Mouse (Mus musculus): ENCODE results near the gene Sae1. TPM values are rescaled to one million over a fixed set of nuclear protein-coding genes. Genes with fewer than 3 reads are reported as not detected.
"Not testable (repeated sequence)": the region's sequence is repeated elsewhere in the genome, so short reads cannot be mapped to it uniquely, and the experiment has no call there.

Sae1 gene
- total RNA-seq, 2 experiments from 2014 or later: 95.9 to 105 TPM

DNA sequence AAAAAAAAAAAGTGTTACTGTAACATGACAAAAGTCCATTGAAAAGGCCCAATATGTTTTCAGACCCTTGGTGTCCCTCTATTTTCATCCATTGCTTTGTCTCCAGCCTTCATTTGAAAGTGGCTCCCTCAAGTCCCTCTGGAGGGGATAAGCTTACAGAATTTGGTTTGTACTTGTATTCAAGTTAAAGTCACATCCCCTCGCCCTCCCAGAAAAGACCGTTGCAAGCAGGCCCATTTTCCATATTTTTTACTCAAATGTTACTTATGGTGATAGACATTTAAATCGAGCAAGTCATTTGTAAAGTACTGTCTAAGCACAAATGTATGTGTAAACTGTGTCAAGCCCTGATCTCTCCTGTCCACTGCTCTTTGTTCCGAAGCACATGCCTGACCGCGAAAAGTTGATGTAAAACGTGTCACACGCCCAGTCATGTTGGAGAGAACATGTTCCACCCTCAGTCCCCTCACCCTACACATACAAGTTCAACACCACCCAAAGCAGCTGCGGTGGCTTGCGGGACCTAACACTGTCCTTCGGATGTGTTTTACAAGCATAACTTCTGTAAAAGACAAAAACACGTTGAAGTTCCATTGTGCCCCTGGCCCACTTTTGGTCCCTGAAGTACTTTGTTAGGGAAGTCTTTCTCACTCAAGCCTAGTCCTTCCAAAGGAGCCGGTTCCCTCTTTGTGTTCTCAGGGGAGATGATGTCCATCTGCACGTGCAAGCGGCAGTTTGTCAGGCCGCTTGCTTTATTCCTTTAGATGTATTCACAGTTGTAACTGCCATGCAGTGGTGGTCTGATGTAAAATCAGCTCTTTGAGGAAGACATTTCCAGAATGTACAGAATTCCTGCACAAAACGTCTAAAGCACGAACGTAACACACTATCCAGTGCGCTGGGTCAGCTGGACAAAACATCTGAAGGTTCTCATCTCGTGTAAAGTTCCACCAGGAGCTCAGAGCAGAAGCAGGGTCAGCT is 15.7 kb upstream of the Sae1 start:
- peak in 1 of 2 experiments; percentile 23 for DNase-seq (ENCODE audit: low spot score in 2 of 2)

DNA sequence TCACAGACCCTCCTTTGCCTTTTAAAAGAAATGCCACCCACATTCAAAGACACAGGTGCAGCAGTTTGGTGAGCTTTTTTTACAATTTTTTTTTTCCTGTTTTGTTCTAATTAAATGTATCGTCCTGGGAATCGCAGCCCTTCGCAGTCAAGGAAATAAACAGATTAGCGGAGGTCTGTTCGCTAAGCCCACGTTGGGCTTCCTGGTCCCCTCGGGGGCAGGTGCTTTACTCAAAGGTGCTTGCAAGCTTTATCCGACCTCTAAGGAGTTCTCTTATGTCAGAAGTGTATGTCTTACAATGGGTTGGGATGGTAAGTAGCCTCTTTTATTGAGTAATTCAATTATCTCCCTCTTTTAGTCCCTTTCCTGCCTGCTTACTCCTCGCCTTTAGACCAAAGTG is 14.8 kb upstream of the Sae1 start:
- DNase-seq (ENCODE audit: low spot score in 2 of 2): no peak

DNA sequence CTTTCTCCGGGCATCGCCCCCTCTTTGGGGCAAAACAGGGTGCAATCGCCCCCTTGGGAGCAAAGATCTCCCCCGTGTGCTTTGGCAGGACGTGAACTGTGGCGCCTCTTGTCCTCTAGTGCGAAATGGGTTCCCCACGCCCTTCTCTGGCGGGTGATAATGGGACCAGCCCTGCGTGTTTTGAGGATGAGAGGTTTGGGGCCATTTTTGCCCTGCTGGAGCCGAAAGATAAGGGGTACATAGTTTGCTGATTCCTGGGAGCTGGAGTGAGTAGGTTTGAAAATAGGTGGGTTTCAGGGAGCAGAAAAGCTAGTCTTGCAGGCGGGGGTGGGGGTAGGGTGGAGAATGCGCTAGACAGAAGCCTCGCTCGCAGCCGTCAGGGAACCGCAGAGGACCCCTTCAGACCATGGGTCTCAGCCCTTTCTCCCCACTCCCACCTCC is 14.4 kb upstream of the Sae1 start:
- peak; percentile 40 to 47 for DNase-seq (ENCODE audit: low spot score in 2 of 2)

DNA sequence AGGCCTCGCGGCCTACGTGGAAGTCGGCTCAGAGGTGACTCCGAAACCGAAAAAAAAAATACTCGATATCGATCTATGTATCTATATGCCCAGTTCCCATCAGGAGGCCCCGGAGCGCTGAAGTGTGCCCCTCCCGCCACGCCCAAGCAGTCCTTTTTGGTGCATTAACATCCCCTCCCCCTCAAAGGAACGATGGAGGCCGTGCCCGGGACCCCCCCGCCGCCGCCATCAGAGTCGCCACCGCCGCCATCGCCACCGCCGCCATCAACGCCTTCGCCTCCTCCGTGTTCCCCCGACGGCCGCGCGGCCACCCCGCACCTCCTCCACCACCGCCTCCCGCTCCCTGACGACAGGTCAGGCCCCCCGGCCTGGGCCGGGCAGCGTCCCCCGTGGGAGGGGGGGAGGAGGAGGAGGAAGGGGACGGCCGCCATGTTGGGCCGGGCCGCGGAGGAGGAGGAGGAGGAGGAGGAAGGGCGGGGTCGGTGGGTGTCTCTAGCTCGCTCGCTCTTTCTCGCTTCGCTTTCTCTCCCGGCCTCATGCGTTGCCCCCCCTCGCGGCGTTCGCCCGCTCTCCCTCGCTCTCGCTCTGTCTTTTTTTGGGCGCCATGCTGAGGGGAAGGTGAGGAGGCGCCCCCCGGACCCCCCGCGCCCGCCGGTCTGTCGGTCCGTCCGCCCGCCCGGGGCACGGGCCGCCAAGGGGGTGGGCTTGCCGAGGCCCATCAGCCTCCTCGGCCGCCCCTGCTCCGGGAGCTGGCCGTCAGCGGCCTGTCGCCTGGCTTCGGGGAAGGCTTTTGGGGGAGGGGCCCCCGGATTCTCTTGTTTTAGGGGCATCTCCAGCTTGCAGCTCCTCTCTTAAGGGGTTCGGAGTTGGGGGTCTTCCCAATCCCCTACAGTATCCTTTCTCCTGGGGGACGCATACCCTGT is 13.3 kb upstream of the Sae1 start, which contains the start of gene Zc3h4:
TSS of gene Zc3h4 (plus strand) at position 222 of the 923 bp plus-strand sequence.
- DNase-seq (ENCODE audit: low spot score in 2 of 2): peak; percentile 89 to 90

DNA sequence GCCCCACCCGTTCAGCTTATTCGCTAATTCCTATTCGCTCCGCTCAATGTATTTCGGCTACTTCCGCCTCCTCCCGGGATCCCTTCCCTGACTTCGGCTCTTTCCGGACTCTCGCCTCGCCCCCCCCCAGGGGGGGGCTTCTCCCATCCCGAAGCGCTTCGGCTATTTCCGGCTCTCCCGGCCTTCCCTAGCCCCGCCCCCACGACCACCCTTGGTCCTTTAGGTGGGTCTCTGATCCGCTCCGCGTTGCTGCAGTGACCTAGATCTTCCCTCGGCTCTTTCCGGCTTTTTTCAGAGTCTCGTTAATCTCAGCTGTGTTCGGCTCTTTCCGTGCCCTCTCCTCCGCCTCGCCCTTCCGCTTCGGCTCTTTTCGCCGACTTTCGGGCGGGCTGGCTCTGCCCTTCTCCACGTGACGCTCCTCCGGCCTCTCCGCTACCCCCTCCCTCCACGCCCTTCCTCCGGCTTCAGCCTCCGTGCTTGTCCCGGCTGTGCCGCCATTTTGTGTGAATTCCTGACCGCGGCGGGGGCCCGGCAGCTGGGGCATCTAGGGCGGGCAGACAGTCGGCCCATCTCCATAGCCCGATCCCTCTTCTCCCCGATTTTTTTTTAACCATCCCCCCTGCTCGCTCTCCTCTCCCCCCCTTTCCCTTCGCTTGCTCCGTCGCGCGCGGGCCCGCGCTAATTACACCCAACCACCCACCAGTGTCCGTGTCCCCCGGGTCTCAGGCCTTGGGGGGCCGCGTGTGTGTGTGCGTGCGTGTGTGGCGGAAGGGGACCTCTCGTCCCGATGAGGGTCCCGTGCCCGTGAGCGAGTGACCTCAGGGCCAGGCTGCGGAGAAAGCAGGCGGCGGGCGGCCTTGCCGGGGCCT is 12.4 kb upstream of the Sae1 start:
- DNase-seq (ENCODE audit: low spot score in 2 of 2): peak; percentile 99

DNA sequence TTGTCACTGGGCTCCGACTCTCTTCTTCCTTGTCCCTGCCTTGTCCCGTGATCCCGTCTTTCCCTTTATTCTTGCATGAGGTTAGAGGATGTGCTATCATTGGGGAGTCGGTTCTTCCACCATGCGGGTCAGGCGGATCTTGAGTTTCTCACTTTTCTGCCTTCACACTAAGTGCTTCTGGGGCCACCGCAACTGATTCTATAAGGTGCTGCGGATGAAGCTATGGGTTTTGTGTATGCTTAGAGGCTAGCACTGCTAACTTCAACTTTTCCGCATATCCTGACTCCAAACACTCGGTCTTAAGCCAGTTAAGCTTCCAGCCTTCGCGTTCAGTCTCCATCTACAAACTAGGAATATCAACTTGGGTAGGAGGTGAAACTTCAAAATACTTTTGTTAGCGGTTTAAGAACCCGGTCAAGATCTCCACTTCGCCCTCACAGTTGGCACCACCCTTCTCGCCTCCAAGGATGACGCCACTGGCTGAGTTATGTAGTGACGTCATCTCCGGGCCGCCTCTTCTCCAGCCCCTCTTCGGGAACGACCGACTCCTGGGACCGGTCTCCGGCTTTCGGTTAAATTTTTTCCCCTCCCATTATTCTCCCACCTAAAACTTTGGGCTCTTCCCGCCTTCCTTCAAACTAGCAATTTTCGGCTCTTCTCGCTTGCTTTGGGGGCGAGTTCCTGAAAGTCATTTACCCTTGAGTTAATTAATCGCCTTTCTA is 11.7 kb upstream of the Sae1 start:
- peak in 1 of 2 experiments; percentile 93 for DNase-seq (ENCODE audit: low spot score in 2 of 2)

DNA sequence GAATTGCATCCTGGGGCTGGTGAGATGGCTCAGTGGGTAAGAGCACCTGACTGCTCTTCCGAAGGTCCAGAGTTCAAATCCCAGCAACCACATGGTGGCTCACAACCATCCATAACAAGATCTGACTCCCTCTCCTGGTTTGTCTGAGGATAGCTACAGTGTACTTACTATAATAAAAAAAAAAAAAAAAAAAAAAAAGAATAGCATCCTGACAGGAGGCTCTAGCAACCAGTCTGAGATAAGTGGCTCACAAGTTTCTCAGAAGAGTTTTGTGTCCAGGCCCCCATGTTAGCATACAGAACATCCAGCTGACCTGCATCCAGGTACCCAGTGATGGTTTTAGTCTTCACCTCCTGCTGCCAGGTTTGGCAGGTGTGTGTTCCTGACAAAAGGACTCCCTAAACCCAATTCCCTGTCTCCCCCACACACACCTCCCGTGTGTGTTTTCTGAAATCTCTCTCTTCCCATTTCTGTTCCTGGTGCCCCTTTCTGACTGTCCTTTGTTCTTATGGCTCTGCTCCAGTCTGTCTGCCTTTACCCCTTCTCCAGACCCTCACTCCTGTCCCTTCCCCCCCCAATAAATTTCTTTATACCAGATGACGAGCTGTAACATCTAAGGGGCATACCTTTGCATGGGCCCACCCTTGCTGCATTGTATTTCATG is 10.9 kb upstream of the Sae1 start:
- no peak for DNase-seq (ENCODE audit: low spot score in 2 of 2)

DNA sequence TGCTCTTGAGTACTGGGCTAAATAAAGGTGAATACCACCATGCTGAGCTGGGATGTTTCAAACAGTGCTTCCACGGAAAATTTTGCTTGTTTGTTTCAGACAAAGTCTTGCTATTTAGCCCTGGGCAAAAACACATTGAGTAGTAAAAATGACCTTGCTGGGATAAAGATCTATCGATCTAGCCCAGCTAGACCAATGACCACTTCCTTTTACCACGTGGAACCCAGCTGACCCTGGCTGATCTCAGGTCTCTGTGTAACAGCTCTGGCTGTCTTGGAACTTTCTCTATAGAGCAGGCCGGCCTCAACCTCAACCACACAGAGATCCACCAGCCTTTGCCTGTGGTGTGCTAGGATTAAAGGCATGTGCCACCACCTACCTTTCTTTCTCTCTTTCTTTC is 9.9 kb upstream of the Sae1 start:
- DNase-seq (ENCODE audit: low spot score in 2 of 2): no peak

DNA sequence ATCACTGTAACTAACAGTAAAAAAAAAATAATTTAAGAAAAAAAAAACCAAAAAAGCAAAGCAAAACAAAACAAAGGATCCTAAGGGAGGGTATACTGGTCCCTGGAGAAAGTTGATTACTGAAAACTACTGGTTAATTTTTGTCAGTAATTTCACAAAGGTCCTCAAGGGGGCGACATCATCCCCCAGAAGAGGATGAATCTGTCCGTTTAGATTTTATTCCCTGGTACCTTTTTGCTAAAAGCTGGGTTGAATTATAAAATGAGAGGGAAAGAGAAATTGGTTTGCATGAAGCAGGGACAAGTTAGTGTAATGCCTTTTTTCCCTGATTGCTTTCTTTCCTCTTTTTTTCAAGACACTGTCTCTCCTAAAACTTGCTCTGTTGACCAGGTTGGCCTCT is 8.3 kb upstream of the Sae1 start:
- peak in 1 of 2 experiments; percentile 70 for DNase-seq (ENCODE audit: low spot score in 2 of 2)

DNA sequence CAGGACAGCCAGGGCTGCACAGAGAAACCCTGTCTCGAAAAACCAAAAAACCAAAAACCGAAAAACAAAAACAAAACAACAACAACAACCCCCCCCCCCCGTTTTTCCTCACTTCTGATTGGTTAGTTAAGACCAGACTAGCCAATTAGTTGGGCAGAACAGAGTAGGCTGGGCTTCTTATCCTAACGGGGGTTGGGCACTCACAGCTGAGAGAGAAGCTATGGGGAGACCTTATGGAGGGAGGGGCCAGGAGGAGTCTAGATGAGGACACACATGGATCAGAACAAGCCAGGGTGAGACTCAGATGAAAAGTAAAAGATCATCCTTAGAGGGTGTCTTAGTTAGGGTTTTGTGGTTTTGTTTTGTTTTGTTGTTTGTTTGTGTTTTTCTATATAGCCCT is 5.3 kb upstream of the Sae1 start:
- no peak for DNase-seq (ENCODE audit: low spot score in 2 of 2)

DNA sequence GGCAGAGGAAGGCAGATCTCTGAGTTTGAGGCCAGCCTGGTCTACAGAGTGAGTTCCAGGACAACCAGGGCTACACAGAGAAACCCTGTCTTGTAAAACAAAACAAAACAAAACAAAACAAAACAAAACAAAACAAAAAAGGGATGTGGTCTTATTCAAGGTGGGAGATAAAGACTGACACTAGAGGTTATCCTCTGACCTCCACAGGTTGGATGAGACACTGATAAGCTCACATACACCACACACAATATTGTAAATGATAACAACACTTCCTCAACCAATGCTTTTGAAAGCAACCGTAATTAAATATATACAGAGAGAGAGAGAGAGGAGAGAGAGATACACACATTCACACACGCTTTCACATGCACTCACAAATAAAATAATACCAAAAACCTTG is 2.3 kb upstream of the Sae1 start:
- not testable (repeated sequence) for DNase-seq (ENCODE audit: low spot score in 2 of 2)

DNA sequence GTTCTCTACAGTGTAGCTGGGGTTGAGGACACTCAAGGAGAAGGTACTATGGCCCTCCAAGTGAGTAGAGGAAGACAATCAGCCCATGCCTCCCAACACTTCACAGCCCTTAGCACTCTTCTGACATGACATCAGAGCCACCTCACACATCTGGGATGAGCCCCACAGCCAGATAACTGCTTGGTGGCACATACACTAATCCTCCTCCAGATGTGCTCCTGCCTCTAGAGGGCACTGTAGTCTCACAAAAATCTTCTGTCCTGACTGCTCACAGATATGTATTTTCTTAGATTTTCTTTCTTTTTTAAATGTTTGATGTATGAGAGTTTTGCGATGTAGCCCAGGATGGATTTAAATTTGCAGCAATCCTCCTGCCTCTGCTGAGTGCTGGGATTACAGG is 11.1 kb downstream of the Sae1 start:
- DNase-seq (ENCODE audit: low spot score in 2 of 2): no peak

DNA sequence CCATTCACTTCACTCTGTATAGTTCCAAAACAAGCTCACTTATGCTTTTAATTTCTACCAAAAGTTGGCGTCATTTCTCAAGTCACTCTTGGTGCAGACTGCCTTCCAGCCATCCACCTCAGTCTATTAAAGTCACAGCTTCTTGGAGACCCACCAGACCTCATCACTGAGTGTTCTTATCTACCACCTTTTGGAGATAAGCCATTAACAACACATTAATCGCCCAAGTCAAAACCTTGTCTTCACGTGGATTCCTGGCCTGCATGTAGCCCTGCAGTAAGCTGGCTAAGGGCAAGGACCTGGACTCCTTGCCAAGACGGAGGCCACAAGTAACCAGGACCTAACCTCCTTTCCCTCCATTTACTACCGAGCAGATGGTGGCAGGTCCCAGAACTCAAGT is 12.6 kb downstream of the Sae1 start:
- no peak for DNase-seq (ENCODE audit: low spot score in 2 of 2)

DNA sequence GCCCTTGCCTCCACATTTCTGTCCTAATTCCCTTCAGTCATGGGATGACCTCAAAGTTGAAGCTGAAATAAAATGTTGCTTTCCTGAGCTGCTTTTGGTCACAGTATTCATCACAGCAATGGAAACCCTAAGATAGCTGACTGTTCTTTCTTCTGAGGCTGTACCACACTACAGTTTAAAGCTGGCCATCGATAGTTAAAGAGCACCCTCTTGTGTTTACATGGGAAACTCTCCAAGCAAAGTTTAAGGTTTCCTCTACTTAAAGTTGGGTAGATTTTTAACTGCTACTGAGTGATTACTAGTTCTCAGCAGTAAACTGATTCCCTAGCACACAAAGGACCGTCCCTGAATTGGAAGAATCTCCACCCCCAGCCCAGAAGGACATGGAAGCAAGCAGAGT is 13.9 kb downstream of the Sae1 start:
- DNase-seq (ENCODE audit: low spot score in 2 of 2): no peak

DNA sequence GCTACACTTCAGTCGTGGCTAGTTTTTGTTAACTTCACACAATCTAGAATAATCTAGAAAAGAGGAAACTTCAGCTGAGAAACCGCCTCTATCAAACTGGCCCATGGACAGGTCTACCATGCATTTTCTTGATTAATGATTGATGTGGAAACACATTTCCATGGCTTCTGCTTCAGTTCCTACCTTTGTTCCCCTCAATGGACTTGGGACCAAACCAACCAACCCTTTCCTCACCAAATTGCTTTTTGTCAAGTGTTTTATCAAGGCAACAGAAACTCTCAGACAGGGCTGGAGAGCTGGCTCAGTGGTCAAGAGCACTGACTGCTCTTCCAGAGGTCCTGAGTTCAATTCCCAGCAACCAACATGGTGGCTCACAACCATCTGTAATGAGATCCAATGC is 17.0 kb downstream of the Sae1 start:
- no peak for DNase-seq (ENCODE audit: low spot score in 2 of 2)

DNA sequence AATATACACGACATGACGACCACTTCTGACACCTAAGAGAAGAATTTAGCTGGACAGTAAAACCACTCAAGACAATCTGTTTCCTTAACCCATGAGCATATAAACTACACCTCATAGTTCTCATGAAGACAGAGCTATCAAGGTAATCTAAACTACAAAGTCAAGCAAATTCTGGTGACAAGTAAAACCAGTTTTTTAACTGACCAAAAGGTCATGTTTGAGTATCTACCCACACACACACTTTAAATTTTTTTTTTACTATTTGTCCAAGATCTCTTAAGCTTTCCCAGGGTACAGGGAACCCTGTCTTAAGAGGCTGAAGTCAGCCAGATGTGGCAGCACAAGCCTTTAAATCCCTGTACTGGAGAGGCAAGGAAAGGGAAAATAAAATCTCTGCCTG is 18.8 kb downstream of the Sae1 start:
- DNase-seq (ENCODE audit: low spot score in 2 of 2): no peak

DNA sequence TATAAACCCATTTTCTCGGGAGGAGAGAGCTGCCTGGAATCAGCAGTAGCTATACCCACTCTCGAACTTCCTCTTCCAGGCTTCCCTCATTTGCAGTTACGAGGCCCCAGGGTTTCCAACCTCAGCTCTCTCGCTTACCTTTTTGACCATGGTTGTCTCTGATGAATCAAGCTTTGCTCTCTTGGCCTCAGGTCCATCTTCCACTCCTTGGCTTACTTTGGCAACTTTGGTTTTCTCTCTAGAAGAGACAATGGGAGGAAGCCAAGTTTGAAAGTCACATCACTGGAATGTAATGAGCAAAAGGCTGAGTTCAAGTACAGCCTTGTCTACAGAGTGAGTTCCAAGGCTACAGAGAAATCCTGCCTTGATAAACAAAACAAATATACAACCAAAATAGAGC is 20.9 kb downstream of the Sae1 start:
- DNase-seq (ENCODE audit: low spot score in 2 of 2): no peak

DNA sequence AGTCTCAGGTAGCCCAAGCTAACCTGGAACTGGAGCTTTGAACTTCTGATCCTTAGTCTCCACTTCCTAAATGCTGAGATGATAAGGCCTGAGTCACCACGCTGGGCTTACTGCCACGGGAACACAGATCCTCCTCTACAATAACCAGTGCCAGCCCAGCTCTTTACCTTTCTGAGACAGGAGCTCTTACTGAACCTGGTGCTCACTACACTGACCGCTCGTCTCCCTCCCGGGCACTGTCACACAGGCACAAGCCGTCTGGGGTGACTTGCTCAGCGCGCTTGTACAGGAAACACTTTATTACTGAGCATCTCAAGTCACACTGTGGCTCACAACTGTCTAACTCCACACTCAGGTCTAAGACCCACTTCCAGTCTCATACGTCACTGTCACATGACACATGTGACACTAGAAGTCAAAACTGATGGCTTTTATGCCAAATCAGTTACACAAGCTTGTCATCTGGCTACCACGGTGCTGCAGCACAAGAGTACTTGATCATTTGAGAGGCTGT is 21.4 kb downstream of the Sae1 start:
- no peak for DNase-seq (ENCODE audit: low spot score in 2 of 2)

DNA sequence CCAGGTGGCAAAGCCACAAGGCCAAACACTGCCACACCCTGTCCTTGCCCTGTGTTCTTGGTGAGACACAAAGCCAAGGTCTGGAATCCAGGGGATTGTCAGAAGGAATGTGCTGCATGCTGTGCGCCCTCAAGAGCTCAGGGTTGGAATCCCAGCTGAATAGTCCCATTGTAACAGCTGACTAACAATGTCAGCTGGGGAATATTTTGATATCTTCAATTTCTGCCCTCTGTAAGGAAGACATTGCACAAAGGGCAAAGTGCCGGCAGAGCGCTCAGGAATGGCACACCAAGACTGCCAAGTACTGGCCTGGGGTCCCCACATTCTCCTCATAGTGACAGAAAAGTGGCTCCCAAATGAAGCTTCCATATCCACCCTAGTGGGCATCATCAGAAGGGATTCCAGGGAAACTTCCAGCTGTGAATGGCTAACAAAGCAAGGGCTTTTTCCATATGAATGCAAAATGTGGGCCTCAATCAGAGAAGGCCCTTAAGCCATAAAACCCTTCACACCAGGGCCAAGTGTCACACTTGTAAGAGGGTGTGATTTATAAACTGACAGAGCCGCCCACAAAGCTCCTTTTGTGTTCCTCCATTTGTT is 22.6 kb downstream of the Sae1 start:
- no peak for DNase-seq (ENCODE audit: low spot score in 2 of 2)
